Mouse (Mus musculus): ENCODE data around the gene Zup1. TPM values are rescaled to one million over a fixed set of nuclear protein-coding genes. Genes with fewer than 3 reads are reported as not detected.
"Not testable (repeated sequence)": the region's sequence is repeated elsewhere in the genome, so short reads cannot be mapped to it uniquely, and the experiment has no call there.

Zup1 gene
- polyA plus RNA-seq, 1 experiment from 2014 or later, result 19.5 TPM

GRCm38 (mm10) chr10:33901520-33901919, 49.5 kb downstream of the Zup1 start:
- not testable (repeated sequence) for H3K4me3 ChIP-seq; H3K27me3 ChIP-seq; H3K9ac ChIP-seq; H3K36me3 ChIP-seq; H3K4me2 ChIP-seq; H3K9me3 ChIP-seq; H3K27ac ChIP-seq; H3K4me1 ChIP-seq; ATAC-seq (ENCODE audit: borderline replicate concordance, extremely low read depth, low FRiP score, low TSS enrichment)
- 61% methylated on average over 1 of the region's 1 CpGs for WGBS

GRCm38 (mm10) chr10:33882411-33882810, 68.7 kb downstream of the Zup1 start:
- H3K27me3 ChIP-seq; H3K4me3 ChIP-seq; H3K36me3 ChIP-seq; ATAC-seq (ENCODE audit: borderline replicate concordance, extremely low read depth, low FRiP score, low TSS enrichment); H3K27ac ChIP-seq; H3K9me3 ChIP-seq; H3K9ac ChIP-seq; H3K4me1 ChIP-seq; H3K4me2 ChIP-seq: not testable (repeated sequence)
- 85% methylated on average over 2 of the region's 2 CpGs for WGBS

DNA sequence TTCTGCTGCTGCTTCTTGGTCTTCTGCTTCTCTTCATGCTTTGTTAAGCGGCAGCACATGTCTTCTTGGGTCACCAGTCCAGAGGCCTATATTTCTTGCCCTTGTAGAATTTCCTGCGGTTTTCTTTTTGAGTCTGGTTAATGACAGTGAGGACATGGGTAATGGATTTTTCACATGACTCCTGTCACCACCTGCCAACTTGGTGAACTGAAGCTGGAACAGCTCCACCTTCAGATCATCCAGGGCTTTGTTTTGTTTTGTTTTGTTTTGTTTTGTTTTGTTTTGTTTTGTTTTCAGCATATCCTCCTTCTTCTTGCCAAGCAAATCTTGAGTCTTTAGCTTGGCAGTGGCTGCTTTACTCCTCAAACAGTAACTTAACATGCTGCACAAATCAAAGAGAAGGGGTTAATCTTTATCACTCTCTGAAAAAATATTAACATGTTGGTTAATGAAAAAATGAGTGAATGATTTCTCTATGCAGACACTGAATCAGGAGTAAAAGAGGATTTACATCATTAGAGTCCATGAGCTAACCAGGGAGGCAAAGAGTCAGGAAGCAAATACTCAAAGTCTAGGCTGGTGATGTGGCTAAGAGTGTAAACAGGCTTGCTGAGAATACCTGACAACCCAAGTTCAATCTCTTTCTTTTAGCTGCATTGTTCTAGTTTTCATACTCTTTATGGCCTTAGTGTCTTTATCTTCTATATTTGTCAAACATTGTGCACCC, 78.2 kb downstream of the Zup1 start:
- H3K4me1 ChIP-seq, result no peaks in the 10 kb centered on the region
- H3K4me2 ChIP-seq, result no peak overlapping the region
- no peak overlapping the region for H3K4me3 ChIP-seq
- WGBS, result 83% methylated on average over 2 of the region's 2 CpGs
- H3K9ac ChIP-seq, result no peak overlapping the region
- H3K27me3 ChIP-seq, result no peaks in the 10 kb centered on the region
- H3K27ac ChIP-seq, result no peak overlapping the region
- H3K36me3 ChIP-seq, result no peaks in the 10 kb centered on the region
- H3K9me3 ChIP-seq, result no peaks in the 10 kb centered on the region
- no peak for ATAC-seq (ENCODE audit: borderline replicate concordance, extremely low read depth, low FRiP score, low TSS enrichment)

DNA sequence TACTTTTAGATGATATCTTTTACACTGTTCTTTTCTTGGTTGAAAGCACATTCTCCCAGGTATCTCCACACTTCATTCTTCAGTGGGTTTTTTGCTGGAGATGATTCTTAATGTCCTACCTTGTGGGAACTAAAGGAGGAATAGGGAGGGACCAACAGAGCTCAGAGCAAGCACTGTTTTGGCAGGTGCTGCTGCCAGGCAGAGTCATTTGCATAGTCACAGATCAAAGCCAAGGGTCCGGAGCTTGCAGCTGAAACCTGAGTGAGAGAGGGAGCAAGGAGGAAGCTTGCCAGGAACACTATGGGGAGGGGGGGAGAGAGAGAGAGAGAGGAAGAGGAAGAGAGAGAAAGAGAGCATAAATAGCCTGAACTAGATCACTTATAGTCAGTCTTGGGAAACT, 80.6 kb downstream of the Zup1 start:
- Histone ChIP-seq H3K27ac (no peak overlapping the region), H3K9me3 (no peaks in the 10 kb centered on the region), H3K36me3 (no peaks in the 10 kb centered on the region), H3K4me1 (no peaks in the 10 kb centered on the region), H3K4me2 (no peak overlapping the region), H3K27me3 (no peaks in the 10 kb centered on the region), H3K9ac (no peak overlapping the region), H3K4me3 (no peak overlapping the region)
- 4% methylated on average over 1 of the region's 1 CpGs for WGBS
- ATAC-seq (ENCODE audit: borderline replicate concordance, extremely low read depth, low FRiP score, low TSS enrichment), result no peak

Other genes with a start within 250 kb of the Zup1 start
- gene Sult3a2, start 164.6 kb downstream of the Zup1 start, polyA plus RNA-seq (2015; fragmentation: Nextera tagmentation; extraction: Ambion mirVana), result not detected in 2 replicates
- gene Sult3a1, start 93.5 kb downstream of the Zup1 start, polyA plus RNA-seq (2015; fragmentation: Nextera tagmentation; extraction: Ambion mirVana), result not detected in 2 replicates
- 0.67 and 0.81 TPM in 2 replicates for gene Rsph4a, start 46.2 kb downstream of the Zup1 start, polyA plus RNA-seq (2015; fragmentation: Nextera tagmentation; extraction: Ambion mirVana)
- gene Rwdd1, start 68.4 kb upstream of the Zup1 start, polyA plus RNA-seq (2015; fragmentation: Nextera tagmentation; extraction: Ambion mirVana), result 98.0 and 114 TPM in 2 replicates
- not detected in 2 replicates for gene Trappc3l, start 86.3 kb upstream of the Zup1 start, polyA plus RNA-seq (2015; fragmentation: Nextera tagmentation; extraction: Ambion mirVana)
- gene Calhm4, start 93.0 kb upstream of the Zup1 start, polyA plus RNA-seq (2015; fragmentation: Nextera tagmentation; extraction: Ambion mirVana), result not detected in 2 replicates
- gene Calhm5, start 145.2 kb upstream of the Zup1 start, polyA plus RNA-seq (2015; fragmentation: Nextera tagmentation; extraction: Ambion mirVana), result 0.65 and 0.96 TPM in 2 replicates
- 1.2 and 1.7 TPM in 2 replicates for gene Calhm6, start 176.7 kb upstream of the Zup1 start, polyA plus RNA-seq (2015; fragmentation: Nextera tagmentation; extraction: Ambion mirVana)